Mouse (Mus musculus): ENCODE results near the gene Nme1.

GRCm38 (mm10) chr11:93969171-93969570, 850 bp upstream of the Nme1 start:
- TF ChIP-seq CTCF (IDR thresholded peaks at IDR 0.05; ENCODE audit: low read depth) (no peak), EP300 (IDR thresholded peaks at IDR 0.05; ENCODE audit: low read depth) (no peak)

Measured in heart, postnatal 0 days (tissue).